Mouse (Mus musculus) urinary bladder, postnatal 14 days (tissue): ENCODE results near the gene Spry2.
A peak's percentile ranks its signal among the peaks of the same experiment; 100 is the strongest.

ENCODE experiments used
- DNase-seq: peaks from one replicate; pipeline ENCODE4 v3.0.0; 2021; ENCODE audit warnings: low spot score

Spry2 gene

DNA sequence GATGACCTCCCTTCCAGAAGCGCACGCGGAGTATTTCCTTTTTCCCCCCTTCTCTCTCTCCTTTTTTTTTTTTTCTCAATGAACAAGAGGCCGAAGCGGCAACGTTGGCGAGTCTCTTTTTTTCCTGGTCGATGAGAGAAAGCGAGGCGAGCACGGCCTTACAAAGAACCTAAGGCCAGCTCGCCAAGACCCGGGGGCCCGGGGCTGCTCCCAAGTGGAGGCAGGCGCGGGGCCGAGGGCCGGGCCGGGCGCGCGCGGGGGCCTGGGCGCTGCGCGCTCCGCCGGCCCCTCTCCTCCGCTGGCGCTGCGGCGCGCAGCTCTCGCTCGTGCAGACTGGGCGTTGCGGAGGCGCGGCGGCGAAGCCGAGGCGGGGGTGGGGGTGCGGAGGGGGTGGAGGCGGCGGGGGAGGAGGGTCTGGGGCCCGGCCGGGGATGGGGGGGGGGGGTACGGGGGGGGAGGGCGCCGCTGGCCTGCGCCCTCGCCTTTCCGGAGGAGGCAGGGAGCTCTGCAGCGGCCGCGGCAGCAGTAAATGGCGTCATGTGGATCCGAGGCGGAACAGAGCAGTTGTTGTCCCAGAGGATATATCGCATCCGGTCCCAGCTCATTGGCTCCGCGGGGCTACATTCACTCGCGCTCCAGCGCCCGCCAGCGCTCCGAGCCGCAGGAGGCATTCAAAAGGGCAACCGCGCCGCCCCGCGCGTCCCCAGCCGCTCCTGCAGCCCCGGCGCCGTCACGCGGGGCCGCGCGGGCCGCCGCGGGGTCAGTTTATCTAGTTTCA is at the start of gene Spry2:
Spry2 (minus strand) TSS at position 29 of the 778 bp plus-strand sequence.
- DNase-seq: peak; percentile 92

DNA sequence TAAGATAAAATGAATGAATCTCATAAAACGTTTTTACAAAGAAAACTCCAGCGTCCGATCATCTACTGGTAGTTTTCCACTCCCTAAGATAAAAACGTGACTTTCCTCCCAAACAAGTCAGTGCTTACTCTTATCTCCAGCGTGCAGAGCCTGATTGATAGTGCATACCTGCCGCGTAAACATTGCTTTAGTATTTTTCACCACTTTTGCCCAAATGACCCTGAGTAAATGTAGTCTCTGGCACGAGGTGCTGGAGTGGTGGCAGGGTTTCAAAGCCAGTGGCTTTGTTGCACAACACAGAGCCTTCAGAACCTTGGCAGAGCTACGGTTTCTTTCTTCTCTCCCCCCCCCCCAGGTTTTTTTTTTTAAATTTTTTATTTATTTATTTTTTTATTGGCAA is 44.7 kb upstream of the Spry2 start:
- DNase-seq: peak; percentile 54

DNA sequence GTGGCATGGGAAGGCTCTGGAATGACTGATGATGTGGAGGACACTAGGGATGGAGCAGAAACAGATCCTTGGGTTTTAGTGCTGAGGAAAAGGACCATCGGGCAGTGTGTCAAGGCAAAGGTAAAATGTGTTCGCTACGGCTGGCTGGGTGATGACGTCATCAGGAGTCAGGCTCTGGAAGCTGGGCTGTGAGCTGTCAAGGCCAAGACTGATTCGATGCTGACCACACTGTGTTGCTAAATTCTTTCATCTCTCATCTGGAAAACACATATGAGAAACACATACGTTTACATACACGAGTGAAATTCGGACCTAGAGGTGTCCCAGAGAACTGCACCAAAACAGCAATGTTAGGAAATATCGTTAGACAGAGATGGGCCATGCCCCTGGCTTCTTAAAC is 30.1 kb upstream of the Spry2 start:
- no peak for DNase-seq

DNA sequence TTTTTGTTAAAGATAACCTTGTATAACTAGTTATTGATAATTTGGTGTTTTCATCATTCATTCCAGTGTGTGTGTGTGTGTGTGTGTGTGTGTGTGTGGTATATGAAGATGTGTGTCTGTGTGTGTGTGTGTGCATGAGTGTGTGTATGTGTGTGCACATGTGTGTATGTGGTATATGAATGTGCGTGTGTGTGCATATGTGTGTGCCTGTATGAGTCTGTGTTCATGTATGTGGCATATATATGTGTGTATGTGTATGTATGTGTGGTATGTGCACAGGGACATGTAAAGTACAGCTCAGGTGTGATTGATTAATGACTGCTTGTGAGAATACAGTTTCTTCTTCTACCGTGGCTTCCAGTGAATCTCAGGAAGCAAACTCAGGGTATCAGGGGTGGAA is 28.7 kb upstream of the Spry2 start:
- DNase-seq: no peak

DNA sequence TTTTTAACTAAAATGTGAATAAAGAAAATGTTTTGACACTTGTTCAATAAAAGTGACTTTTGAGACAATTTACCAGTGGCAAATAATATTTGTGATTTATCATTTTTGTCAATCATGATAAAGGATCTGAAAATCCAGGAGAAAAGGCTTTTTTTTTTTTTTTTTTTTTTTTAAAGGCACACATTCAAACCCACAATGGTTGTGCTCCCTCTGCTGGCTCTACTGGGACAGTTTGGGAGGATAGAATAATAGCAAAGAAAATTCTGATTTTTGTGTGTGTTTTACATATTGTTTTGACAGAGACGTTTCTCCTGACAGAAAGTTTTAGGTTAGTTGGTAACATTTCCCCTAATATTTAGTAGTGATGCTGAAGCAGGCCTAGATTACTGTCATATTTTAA is 28.1 kb upstream of the Spry2 start:
- DNase-seq: peak; percentile 36

DNA sequence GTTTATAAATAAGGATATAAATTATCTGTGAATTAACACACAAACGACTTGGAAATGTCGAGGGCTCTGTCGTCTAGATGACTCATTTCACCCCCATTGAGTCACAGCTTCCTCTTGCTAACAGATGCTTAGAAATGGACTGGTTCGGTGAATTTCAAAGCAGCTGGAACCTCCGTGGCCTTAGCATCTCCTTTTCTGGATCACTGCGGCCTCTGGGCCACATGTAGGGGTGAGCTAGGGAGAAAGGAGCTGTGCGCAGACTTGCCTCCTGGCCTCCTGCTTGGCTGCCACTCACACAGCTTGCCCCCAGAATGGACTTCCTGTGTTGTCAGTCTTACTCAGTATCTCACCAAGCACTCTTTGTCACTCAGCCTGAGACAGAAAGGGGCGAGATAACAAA is 26.3 kb upstream of the Spry2 start:
- DNase-seq: peak; percentile 44

DNA sequence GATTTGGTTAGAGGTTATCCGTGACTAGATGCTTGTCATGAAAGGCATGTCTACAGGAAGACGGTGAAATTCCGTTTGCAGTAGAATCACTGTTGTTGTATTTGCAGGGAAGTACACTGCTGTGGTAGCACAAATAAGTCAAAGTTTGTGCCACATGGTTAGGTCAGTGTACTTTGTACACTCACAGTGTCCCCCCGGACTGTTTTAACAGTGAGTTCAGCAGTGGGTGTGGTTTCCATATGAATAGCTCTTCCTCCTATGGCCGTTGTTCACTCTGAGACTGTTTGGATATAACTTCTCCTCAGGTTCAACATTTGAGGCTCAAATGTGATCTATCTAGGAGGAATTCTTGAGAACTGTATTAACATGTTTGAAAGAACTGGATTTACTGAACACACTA is 25.8 kb upstream of the Spry2 start:
- no peak for DNase-seq

DNA sequence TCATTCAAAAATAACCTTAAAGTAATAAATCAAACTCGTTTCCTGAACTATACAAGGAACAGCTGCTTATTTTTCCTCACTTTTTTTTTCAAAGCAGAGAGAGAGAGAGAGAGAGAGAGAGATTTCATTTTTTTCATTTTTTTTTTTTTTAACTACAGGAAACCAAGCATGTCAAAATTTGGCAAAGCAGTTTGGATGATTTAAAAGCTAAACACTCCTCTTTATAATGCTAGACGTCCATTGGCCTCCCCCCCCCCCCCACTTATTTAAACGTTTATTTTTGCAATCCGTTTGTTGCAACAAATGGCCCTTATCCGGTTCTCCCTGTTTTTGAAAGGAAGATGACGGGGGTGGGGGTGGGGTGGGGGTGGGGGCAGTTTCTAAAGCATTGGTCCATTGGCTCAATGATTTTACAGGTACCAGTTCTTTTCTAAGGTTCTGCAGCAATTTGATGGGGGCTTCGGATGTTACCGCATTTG is 24.6 kb upstream of the Spry2 start:
- no peak for DNase-seq

DNA sequence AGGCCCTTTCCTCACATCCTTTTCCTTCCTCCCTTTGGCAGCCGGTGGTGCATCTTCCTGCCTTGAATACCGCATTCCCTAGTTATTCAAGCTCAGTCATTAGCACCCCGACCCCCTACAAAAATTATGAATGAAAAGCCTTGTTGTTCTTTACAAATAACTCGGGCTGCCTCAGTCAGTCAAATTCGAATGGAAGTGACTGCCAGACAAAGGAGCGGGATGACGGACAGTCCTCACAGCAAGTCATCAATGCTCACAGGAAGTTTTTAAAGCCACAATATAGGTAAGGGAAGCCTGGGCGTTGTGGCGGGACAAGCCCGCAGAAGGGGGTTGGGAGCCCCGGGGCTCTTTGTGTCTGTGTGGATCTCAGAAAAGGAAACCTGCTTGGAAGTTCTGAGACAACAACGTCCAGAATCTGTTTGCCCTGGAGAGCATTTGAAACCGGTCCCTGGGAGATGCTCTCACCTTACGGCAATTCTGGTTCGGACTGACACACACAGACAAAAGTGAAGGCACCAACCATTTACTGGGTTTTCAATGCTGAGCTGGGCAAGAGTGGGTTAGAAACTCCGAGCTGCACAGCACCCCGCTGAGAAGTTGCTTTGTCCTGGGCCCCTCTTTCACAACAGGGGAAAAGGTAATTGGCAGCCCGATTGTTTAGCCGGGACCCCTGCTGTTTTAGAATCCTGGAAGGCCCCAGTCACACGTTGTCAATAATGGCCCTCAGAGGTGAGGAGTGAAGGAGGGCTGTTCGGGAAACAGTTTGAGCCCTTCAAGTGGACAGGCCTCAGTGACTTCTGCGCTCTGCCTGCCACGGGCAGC is 24.0 kb upstream of the Spry2 start:
- DNase-seq: no peak

DNA sequence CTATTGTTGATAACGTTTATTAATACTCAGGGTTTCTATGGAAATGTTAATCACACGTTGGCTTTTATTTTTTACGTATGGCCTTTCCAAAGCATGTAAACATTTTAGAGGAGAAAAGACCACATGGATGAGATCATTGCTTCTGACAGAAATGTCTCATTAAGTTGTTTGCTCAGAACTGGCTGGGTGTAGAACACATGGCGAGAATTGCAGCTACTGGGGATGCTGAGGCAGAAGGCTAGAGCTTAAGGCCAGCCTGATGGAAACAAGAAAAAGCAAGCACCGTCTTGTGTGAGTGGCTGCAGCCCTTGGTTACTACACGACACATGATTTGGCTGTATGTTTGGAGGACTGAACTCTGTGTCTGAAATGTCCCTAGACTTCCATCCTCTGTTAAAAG is 10.6 kb upstream of the Spry2 start:
- no peak for DNase-seq

DNA sequence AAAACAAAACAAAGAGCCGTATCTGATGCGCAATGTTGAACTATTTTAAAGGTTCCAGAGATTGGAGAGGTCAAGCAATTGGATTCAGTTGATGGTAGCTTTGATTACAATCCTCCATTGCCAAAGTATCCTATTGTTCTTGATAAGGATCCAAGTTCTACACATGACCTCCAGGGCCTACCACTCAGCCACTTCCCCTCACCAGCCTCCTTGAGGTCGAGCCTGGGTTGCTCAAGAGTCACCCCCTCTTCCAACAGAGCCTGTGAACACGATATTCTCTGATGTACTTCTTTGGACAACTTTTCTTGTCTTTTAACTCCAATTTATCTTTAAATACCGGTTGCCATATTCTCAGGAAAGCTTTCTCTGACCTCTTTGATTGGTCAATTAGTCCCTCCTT is 9.3 kb upstream of the Spry2 start:
- DNase-seq: no peak

DNA sequence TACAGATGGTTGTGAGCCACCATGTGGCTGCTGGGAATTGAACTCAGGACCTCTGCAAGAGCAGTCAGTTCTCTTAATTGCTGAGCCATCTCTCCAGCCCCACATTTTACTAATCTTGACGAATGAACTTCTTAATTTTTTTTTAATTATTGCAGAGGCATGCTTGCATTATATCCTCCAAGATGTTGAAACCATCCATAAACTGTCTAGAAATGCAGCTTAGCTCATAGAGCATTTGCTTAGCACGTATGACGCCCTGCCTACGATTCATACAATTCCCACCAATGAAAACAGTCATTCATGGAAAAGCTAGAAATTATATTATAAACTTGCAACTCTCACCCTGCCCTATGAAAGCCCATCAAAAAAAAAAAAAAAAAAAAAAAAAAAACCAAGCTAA is 8.9 kb upstream of the Spry2 start:
- DNase-seq: no peak

DNA sequence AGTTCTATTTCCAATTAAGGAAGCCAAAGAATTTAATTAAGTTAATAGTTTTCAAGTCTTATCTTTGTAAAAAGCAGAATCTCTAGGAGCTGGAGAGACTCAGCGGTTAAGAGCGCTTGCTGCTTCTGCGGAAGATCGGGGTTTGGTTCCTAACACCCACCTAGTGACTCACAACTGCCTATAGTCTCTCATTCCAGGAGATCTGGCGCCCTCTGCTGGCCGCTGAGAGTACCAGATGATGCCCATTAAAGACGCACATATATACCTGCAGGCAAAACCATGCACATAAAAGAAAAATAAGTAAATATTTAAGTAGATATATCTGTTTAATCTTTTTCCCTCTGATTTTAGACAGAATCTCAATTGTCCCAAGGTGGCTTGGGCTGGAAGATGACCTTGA is 6.2 kb upstream of the Spry2 start:
- peak; percentile 44 for DNase-seq

DNA sequence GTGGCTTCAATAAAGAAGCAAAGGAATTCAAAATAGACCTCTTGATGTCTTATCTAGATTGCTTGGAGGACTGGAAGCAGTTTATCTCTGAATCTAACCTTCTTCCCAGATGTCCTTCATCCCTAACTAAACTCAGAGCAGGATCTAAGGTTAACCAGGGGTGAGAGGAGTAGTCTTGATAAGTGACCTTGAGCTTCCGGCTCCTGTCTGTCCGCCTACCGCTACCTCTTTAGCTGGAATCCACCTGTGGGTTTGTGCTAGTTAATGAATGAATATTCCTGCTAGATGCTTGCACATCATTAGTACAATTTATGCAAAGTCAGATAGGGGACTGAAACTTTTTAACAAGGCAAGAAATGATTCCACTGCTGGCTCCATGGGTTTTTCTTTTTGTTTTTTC is 4.2 kb upstream of the Spry2 start:
- DNase-seq: no peak

DNA sequence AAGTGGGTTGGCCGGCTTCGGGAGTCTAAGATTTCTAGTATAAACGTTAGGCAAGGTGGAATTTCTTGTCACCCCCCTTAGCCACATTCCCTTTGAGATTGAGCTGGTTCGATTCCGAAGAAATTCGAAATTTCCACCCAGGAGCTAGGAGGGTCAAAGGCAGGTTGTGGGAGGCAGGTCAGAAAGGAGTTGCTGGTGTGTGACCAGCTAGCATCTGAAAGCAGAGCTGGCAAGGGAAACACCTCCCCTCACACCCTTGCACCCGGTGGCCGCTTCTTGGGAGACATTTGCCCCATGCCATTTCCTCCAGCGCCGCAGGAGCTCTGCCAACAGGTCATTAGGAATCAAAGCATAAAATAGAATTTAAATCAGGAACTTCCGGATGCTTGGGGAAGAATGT is 2.5 kb upstream of the Spry2 start:
- peak; percentile 15 for DNase-seq

DNA sequence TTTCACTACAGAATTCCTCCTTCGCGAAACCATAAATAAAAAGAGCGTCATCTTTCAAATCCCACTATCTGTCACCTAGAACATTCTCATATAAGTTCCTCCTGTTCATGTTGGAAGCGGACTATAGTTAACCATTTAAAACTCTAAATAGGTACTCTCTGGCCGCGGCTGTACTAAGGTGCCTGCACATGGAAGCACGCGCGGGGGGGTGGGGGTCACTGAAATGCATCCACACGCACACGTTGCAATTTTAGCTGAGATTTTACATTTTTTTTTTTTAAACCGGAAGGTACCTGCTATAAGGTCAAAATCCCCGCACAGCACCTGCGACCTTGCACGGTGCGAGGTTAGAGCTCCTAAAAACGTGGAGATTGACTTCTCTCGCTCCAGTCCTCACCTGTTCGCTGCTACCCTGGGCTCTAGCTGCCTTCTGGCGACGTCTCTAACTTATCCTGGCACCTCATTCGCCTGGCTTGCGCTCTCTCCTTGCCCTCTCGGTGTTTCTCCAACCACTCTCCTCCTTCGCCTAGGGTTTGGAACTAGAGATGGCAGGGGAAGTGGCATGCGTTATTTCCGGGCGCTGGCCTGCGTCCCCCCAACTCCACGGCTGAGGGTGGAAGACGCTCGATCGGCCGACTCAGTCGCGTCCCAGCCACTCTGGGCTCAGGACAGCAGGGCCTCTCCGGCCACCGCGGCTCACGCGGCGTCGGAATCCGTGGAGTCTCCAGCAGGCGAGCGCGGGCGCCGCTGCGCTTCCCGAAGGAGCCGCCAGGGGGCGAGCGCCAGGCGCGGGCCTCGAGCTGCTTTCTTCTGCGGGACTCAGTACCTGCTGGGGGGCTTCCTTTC is 1.9 kb upstream of the Spry2 start:
- peak; percentile 89 for DNase-seq

DNA sequence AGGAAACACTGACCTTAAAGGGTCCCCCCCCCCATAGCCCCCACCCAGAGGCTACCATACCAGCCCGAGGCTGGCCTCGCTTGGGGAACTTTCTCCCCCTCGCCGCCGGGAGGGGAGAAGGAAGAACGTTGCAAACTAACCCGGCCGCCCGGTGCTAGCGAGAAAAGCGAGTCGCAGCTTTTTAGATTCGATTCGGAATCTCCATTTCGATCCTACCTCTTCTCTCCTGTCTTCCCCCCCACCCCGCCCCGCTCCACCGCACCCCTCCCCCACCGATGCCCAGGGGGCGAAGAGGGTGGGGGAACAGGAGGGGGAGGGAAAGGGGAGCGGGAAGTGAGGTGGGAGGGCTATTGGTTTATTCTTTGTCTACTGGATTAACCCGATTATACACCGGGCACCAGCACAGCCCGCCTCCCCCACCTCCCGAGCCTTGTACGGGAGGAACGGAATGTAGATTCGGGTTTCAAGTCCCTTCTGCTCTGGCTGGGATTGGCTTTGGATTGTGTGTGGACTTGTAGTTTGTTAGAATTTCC is 1.0 kb upstream of the Spry2 start:
- DNase-seq: peak; percentile 74

DNA sequence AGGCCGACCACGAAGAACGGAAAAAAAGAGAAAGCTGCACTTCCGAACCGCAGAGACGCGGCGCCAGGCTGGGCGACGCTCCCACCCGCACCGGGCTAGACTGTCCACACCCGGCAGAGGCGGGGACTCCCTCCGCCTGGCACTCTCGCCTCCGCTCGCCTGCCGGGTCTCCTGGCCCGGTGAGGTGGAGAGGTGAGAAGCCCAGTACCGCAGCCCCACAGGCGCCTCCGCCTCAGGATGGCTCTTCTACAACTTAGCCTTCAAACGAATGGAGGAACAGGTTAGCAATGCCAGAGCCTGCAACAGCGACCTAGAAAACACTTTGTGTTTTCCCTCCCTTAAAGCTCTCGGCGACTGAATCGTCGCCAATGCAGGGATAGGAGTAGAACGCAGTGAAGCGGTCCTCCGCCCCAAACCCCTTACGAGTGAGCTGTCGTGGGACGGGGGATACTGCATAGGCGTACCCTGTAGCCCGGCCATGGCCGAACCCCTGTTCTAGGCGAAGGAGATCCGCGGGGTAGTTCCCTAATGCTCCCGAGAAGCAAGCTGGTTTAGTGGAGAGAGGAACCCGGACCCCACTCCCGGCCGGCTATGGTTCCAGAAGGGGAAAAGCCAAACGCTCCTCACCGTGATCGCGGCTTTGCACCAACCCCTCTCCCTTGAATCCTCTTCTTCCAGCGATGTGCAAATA is 513 bp downstream of the Spry2 start:
- peak; percentile 51 for DNase-seq

DNA sequence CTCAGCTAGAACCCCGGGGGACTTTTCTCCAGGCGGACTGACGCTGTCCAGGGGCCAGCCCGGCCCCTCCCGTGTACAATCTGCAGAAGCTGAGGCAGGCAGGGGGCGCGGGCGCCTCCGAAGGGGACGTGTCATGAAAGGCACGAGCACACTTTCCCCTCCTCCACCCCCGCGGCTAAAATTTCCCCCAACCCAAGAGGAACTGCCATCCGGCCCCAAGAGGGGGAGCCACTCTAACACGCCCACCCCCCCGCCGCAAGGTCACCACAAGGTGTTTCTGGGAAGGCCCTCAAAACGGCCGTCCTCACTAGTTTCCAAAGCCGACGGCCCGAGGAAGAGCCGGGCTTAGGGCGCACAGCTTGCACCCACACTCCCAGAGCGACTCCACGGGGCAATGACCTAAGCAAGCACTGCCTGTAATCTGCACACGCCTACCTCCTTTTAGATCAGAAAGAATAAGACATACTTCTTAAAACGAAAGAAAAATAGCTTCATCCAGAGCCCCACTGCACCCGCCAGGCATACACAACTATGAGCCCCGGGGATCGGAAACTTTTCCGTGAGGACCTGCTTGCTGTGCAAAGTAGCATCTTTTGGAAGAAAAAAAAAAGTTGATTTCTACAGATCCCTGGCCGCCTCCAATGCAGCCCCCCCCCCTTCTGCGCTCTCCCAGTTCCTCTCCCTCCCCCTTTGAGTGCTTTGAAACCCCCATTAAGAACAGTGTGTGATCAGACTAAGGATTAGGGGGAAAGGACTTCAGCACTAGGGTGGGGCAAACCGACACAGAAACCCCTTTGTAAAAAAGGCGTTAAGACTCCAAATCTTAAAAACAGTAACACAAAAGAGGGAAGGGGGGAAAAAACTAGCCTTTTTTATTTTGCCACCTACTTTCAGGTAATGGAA is 1.4 kb downstream of the Spry2 start:
- DNase-seq: peak; percentile 53

DNA sequence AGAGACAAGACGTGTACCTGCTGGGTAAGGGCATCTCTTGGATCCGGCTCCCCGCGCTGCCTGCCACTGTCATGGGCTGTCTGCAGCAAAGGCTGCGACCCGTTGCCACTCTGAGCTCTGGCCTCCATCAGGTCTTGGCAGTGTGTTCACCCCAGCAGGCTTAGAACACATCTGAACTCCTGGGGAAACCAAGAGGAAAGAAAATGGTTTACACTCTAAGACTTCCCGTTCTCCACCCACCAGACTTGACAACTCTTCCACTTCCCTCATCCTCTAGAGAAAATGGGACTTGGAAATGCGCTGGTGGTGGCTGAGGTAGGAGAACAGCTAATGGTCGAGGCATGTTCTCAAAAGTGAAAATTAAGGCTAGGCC is 3.0 kb downstream of the Spry2 start:
- peak; percentile 16 for DNase-seq
